Mouse (Mus musculus) MEL (cell line): ENCODE results near the gene Mrpl38. TPM values are rescaled to one million over a fixed set of nuclear protein-coding genes. Genes with fewer than 3 reads are reported as not detected.

Source experiments
- DNase-seq: peaks from one replicate; pipeline ENCODE4 v3.0.0; 2011; ENCODE audit warnings: low read depth, low spot score
- H3K27ac ChIP-seq: 2 replicates; pipeline ENCODE4 v1.5.1; 2012; ENCODE audit warnings: low read depth, mild to moderate bottlenecking, control low read depth, low read length, moderate library complexity; ENCODE audit not compliant: control insufficient read depth
- H3K27me3 ChIP-seq, 2 experiments: fragments of 150-350 bp in 1 of 2; sonication (generic) in 1 of 2; 2 replicates each; pipeline ENCODE4 v1.6.1; 2012; ENCODE audit warnings: low read length in 2 of 2, mild to moderate bottlenecking in 2 of 2, improper control_type of control experiment in 1 of 2, moderate library complexity in 1 of 2; ENCODE audit not compliant: insufficient read depth in 2 of 2, control insufficient read depth in 1 of 2
- H3K36me3 ChIP-seq, 2 experiments: 2 replicates each; pipeline ENCODE4 v1.6.1; 2012 to 2014; ENCODE audit warnings: low read length in 2 of 2, improper control_type of control experiment in 1 of 2, inconsistent platforms in 1 of 2, mild to moderate bottlenecking in 1 of 2; ENCODE audit not compliant: insufficient read depth in 2 of 2, control insufficient read depth in 1 of 2
- H3K4me1 ChIP-seq, 2 experiments: fragments of 150-350 bp in 1 of 2; sonication (generic) in 1 of 2; 2 replicates each; pipeline ENCODE4 v1.6.1; 2012; ENCODE audit warnings: low read length in 2 of 2, improper control_type of control experiment in 1 of 2, mild to moderate bottlenecking in 1 of 2; ENCODE audit not compliant: insufficient read depth in 2 of 2, control insufficient read depth in 1 of 2
- H3K4me3 ChIP-seq, 2 experiments: fragments of 150-350 bp in 1 of 2; sonication (generic) in 1 of 2; 2 replicates each; pipeline ENCODE4 v1.5.1; 2012; ENCODE audit warnings: low read depth in 2 of 2, low read length in 2 of 2, mild to moderate bottlenecking in 2 of 2, moderate library complexity in 2 of 2, control low read depth in 1 of 2, improper control_type of control experiment in 1 of 2; ENCODE audit not compliant: control insufficient read depth in 1 of 2, insufficient read depth in 1 of 2
- H3K79me2 ChIP-seq: 2 replicates; pipeline ENCODE4 v1.6.1; 2012; ENCODE audit warnings: mild to moderate bottlenecking, low read length, moderate library complexity; ENCODE audit not compliant: control insufficient read depth, poor library complexity, insufficient read depth
- H3K9ac ChIP-seq: 2 replicates; pipeline ENCODE4 v1.6.1; 2012; ENCODE audit warnings: low read depth, mild to moderate bottlenecking, control low read depth, low read length, moderate library complexity; ENCODE audit not compliant: control insufficient read depth, poor library complexity, severe bottlenecking
- H3K9me3 ChIP-seq: fragments of 150-350 bp; sonication (generic); replicated peaks from 2 replicates; pipeline ENCODE4 v1.6.1; 2012; ENCODE audit warnings: mild to moderate bottlenecking, low read length, improper control_type of control experiment, moderate library complexity; ENCODE audit not compliant: insufficient read depth
- BHLHE40 ChIP-seq: IDR thresholded peaks from 2 replicates; pipeline ENCODE4 v1.6.1; 2012; ENCODE audit warnings: low read depth, mild to moderate bottlenecking, inconsistent platforms, low read length, improper control_type of control experiment, borderline replicate concordance
- E2F4 ChIP-seq: IDR thresholded peaks from 2 replicates; pipeline ENCODE4 v1.6.1; 2011; ENCODE audit warnings: low read depth, low read length, improper control_type of control experiment, borderline replicate concordance
- ELF1 ChIP-seq: IDR thresholded peaks from 2 replicates; pipeline ENCODE4 v1.6.1; 2014; ENCODE audit warnings: low read depth, mild to moderate bottlenecking, inconsistent platforms, low read length, improper control_type of control experiment, moderate library complexity
- EP300 ChIP-seq, 2 experiments: IDR thresholded peaks; 2 replicates each; pipeline ENCODE4 v1.6.1; 2011; ENCODE audit warnings: improper control_type of control experiment in 2 of 2, low read length in 2 of 2, low read depth in 1 of 2, mild to moderate bottlenecking in 1 of 2
- ETS1 ChIP-seq: IDR thresholded peaks from 2 replicates; pipeline ENCODE4 v1.6.1; 2012; ENCODE audit warnings: low read depth, mild to moderate bottlenecking, inconsistent platforms, low read length, improper control_type of control experiment, moderate library complexity
- GABPA ChIP-seq: IDR thresholded peaks from 2 replicates; pipeline ENCODE4 v1.6.1; 2012; ENCODE audit warnings: low read depth, mild to moderate bottlenecking, inconsistent platforms, low read length, improper control_type of control experiment, moderate library complexity
- GATA1 ChIP-seq: IDR thresholded peaks from 2 replicates; pipeline ENCODE4 v1.6.1; 2011; ENCODE audit warnings: low read depth, low read length, improper control_type of control experiment
- HCFC1 ChIP-seq: IDR thresholded peaks from 2 replicates; pipeline ENCODE4 v1.6.1; 2012; ENCODE audit warnings: low read depth, mild to moderate bottlenecking, inconsistent platforms, low read length, improper control_type of control experiment, moderate library complexity
- JUND ChIP-seq: IDR thresholded peaks from 2 replicates; pipeline ENCODE4 v1.6.1; 2011; ENCODE audit warnings: low read depth, mild to moderate bottlenecking, improper control_type of control experiment, low read length
- KAT2A ChIP-seq: conservative IDR thresholded peaks from 2 replicates; pipeline ENCODE4 v1.6.1; 2012; ENCODE audit warnings: low read depth, low read length, improper control_type of control experiment, inconsistent platforms
- MAFK ChIP-seq: IDR thresholded peaks from 2 replicates; pipeline ENCODE4 v1.6.1; 2011; ENCODE audit warnings: low read depth, mild to moderate bottlenecking, low read length, improper control_type of control experiment, borderline replicate concordance
- MAX ChIP-seq: IDR thresholded peaks from 2 replicates; pipeline ENCODE4 v1.6.1; 2011; ENCODE audit warnings: low read length, improper control_type of control experiment
- MEF2A ChIP-seq: IDR thresholded peaks from 2 replicates; pipeline ENCODE4 v1.6.1; 2014; ENCODE audit warnings: low read depth, mild to moderate bottlenecking, inconsistent platforms, low read length, improper control_type of control experiment; ENCODE audit not compliant: poor library complexity, insufficient replicate concordance, severe bottlenecking; ENCODE audit errors: extremely low read depth
- MYB ChIP-seq: IDR thresholded peaks from 2 replicates; pipeline ENCODE4 v1.6.1; 2011; ENCODE audit warnings: mild to moderate bottlenecking, low read depth, low read length, improper control_type of control experiment
- NELFE ChIP-seq: IDR thresholded peaks from 2 replicates; pipeline ENCODE4 v1.6.1; 2011; ENCODE audit warnings: low read depth, low read length, improper control_type of control experiment
- NRF1 ChIP-seq: IDR thresholded peaks from 2 replicates; pipeline ENCODE4 v1.6.1; 2014; ENCODE audit warnings: low read depth, mild to moderate bottlenecking, inconsistent platforms, low read length, improper control_type of control experiment, moderate library complexity; ENCODE audit not compliant: poor library complexity, insufficient read depth, severe bottlenecking
- POLR2A ChIP-seq, 2 experiments: IDR thresholded peaks; 2 replicates each; pipeline ENCODE4 v1.6.1; 2011 to 2012; ENCODE audit warnings: low read length in 2 of 2, mild to moderate bottlenecking in 2 of 2, control low read depth in 1 of 2, improper control_type of control experiment in 1 of 2, low read depth in 1 of 2, moderate library complexity in 1 of 2; ENCODE audit not compliant: control insufficient read depth in 1 of 2, insufficient read depth in 1 of 2, poor library complexity in 1 of 2
- POLR2AphosphoS2 ChIP-seq: IDR thresholded peaks from 2 replicates; pipeline ENCODE4 v1.6.1; 2011; ENCODE audit warnings: low read length, improper control_type of control experiment
- RAD21 ChIP-seq: IDR thresholded peaks from 2 replicates; pipeline ENCODE4 v1.6.1; 2011; ENCODE audit warnings: mild to moderate bottlenecking, low read depth, low read length, improper control_type of control experiment
- RCOR1 ChIP-seq: IDR thresholded peaks from 2 replicates; pipeline ENCODE4 v1.6.1; 2012; ENCODE audit warnings: low read depth, mild to moderate bottlenecking, inconsistent platforms, low read length, improper control_type of control experiment
- SIN3A ChIP-seq: IDR thresholded peaks from 2 replicates; pipeline ENCODE4 v1.6.1; 2012; ENCODE audit warnings: low read length, improper control_type of control experiment, inconsistent platforms
- SMC3 ChIP-seq: IDR thresholded peaks from 2 replicates; pipeline ENCODE4 v1.6.1; 2011; ENCODE audit warnings: low read depth, low read length, improper control_type of control experiment
- TAL1 ChIP-seq: IDR thresholded peaks from 2 replicates; pipeline ENCODE4 v1.6.1; 2012; ENCODE audit warnings: mild to moderate bottlenecking, inconsistent platforms, low read length, moderate library complexity, mixed read lengths
- TBP ChIP-seq: IDR thresholded peaks from 2 replicates; pipeline ENCODE4 v1.8.0; 2011; ENCODE audit warnings: low read depth, low read length, improper control_type of control experiment
- TCF12 ChIP-seq: IDR thresholded peaks from 2 replicates; pipeline ENCODE4 v1.6.1; 2014; ENCODE audit warnings: low read depth, mild to moderate bottlenecking, inconsistent platforms, low read length, improper control_type of control experiment, moderate library complexity
- UBTF ChIP-seq: IDR thresholded peaks from 2 replicates; pipeline ENCODE4 v1.6.1; 2012; ENCODE audit warnings: low read depth, mild to moderate bottlenecking, inconsistent platforms, low read length, improper control_type of control experiment, moderate library complexity, borderline replicate concordance; ENCODE audit not compliant: insufficient read depth
- USF1 ChIP-seq: IDR thresholded peaks from 2 replicates; pipeline ENCODE4 v1.6.1; 2014; ENCODE audit warnings: low read depth, mild to moderate bottlenecking, inconsistent platforms, low read length, improper control_type of control experiment, moderate library complexity
- USF2 ChIP-seq, 2 experiments: IDR thresholded peaks; 2 replicates each; pipeline ENCODE4 v1.6.1; 2011 to 2012; ENCODE audit warnings: improper control_type of control experiment in 2 of 2, low read length in 2 of 2, borderline replicate concordance in 1 of 2, inconsistent platforms in 1 of 2, low read depth in 1 of 2, mild to moderate bottlenecking in 1 of 2; ENCODE audit not compliant: insufficient read depth in 1 of 2
- ZKSCAN1 ChIP-seq: IDR thresholded peaks from 2 replicates; pipeline ENCODE4 v1.6.1; 2012; ENCODE audit warnings: low read depth, mild to moderate bottlenecking, inconsistent platforms, low read length, improper control_type of control experiment, moderate library complexity
- ZMIZ1 ChIP-seq: IDR thresholded peaks from 2 replicates; pipeline ENCODE4 v1.6.1; 2012; ENCODE audit warnings: low read depth, mild to moderate bottlenecking, inconsistent platforms, low read length, improper control_type of control experiment, moderate library complexity
- polyA plus RNA-seq, 2 experiments: library from polyadenylated mRNA; stranded (reverse) in 1 of 2; unstranded in 1 of 2; fragments of >175 nt in 1 of 2; fragments of >200 nt in 1 of 2; gene quantifications; 2 replicates each; pipeline versions ENCODE4 v1.2.1 to v1.2.4; 2012; ENCODE audit warnings: low replicate concordance in 2 of 2, low read depth in 1 of 2; ENCODE audit not compliant: insufficient read length in 2 of 2, insufficient read depth in 1 of 2, missing spikeins in 1 of 2
- total RNA-seq: library from RNA; depleted of rRNA; stranded (reverse); fragments of 300-350 nt; gene quantifications from 2 replicates; pipeline ENCODE4 v1.2.3, GENCODE M21; 2012

Gene Mrpl38
- total and polyA plus RNA-seq, 3 experiments, result 105 to 157 TPM; not detected in 1

DNA sequence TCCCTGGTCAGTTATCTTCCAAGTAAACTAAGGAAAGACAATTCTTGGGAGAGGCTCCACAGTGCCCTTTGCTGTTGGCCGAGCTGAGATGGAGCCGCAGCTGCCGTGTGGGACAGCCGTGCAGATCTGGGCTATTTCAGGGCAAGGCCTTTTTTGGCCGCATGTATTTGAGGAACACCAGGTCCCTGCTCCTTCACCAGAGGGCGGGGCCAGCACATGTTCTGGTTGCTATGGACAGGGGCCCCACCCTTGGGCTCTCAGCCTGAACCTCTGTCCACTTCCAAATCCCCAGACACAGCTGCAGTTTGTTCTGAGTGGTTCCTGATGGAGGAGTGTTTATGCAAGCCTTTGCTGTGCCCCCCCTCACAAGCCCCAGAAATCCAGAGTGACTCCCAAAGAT, 38.3 kb downstream of the Mrpl38 start:
- Histone ChIP-seq H3K79me2 (no peaks in the 10 kb centered on the region), H3K27me3 (no peaks in the 10 kb centered on the region), H3K36me3 (peaks cover 0 to 31% of the 10 kb centered on the region in 2 experiments; a peak in 2 of 4 replicates)
- no peak for TF ChIP-seq SMC3
- no peak for TF ChIP-seq HCFC1
- TF ChIP-seq USF2 (IDR thresholded peaks at IDR 0.05; ENCODE audit: borderline replicate concordance in 1 of 2, insufficient read depth in 1 of 2, low read depth in 1 of 2, low read length in 2 of 2), result no peak
- TF ChIP-seq NRF1, result no peak
- no peak for TF ChIP-seq MYB
- no peak for TF ChIP-seq JUND
- TF ChIP-seq TCF12, result no peak
- no peak for TF ChIP-seq E2F4
- no peak for TF ChIP-seq MAX
- TF ChIP-seq, all 39 proteins: peak for 0
- Histone ChIP-seq H3K9me3 (no peaks in the 10 kb centered on the region), H3K4me3 (no peak overlapping the region), H3K4me1 (peaks cover 15 to 31% of the 10 kb centered on the region in 2 experiments), H3K27ac (no peak overlapping the region), H3K9ac (no peak overlapping the region)
- no peak for DNase-seq

GRCm38 (mm10) chr11:116099462-116099861, 39.2 kb downstream of the Mrpl38 start:
- DNase-seq, result peak; percentile 61
- H3K27me3 ChIP-seq, result no peaks in the 10 kb centered on the region
- H3K36me3 ChIP-seq, result peaks cover 0 to 35% of the 10 kb centered on the region in 2 experiments; a peak in 2 of 4 replicates
- no peaks in the 10 kb centered on the region for H3K79me2 ChIP-seq
- H3K9me3 ChIP-seq, result no peaks in the 10 kb centered on the region
- H3K27ac ChIP-seq, result no peak overlapping the region
- H3K4me3 ChIP-seq, result no peak overlapping the region
- peaks cover 14 to 35% of the 10 kb centered on the region in 2 experiments for H3K4me1 ChIP-seq
- H3K9ac ChIP-seq, result no peak overlapping the region
- TF ChIP-seq SIN3A (no peak; the same call in none of the 2 replicates), EP300 (IDR thresholded peaks at IDR 0.05; ENCODE audit: low read depth in 1 of 2, low read length in 2 of 2) (peak; percentile 85), POLR2A (IDR thresholded peaks at IDR 0.05; ENCODE audit: control insufficient read depth in 1 of 2, insufficient read depth in 1 of 2, low read depth in 1 of 2, low read length in 2 of 2, poor library complexity in 1 of 2) (no peak), ZMIZ1 (no peak), RAD21 (no peak), RCOR1 (peak; percentile 93), ZKSCAN1 (no peak), HCFC1 (peak; percentile 63), POLR2AphosphoS2 (no peak), MYB (no peak), TBP (no peak), E2F4 (no peak), NELFE (no peak), USF1 (no peak), UBTF (no peak), GATA1 (peak; percentile 86), ETS1 (peak; percentile 74), TCF12 (peak; percentile 83), ELF1 (0 out of 2 replicates have a peak, but pooled peaks have one; percentile 14), GABPA (no peak), MAFK (no peak), JUND (no peak), KAT2A (no peak), MEF2A (no peak), TAL1 (peak; percentile 64), SMC3 (no peak), BHLHE40 (peak; percentile 43; the same call in 1 of the 2 replicates)
